Mouse (Mus musculus): ENCODE data around the gene Adamts4. TPM values are rescaled to one million over a fixed set of nuclear protein-coding genes. Genes with fewer than 3 reads are reported as not detected.

Adamts4 gene
- total RNA-seq, 2 experiments from 2014 or later = 15.1 to 15.5 TPM

DNA sequence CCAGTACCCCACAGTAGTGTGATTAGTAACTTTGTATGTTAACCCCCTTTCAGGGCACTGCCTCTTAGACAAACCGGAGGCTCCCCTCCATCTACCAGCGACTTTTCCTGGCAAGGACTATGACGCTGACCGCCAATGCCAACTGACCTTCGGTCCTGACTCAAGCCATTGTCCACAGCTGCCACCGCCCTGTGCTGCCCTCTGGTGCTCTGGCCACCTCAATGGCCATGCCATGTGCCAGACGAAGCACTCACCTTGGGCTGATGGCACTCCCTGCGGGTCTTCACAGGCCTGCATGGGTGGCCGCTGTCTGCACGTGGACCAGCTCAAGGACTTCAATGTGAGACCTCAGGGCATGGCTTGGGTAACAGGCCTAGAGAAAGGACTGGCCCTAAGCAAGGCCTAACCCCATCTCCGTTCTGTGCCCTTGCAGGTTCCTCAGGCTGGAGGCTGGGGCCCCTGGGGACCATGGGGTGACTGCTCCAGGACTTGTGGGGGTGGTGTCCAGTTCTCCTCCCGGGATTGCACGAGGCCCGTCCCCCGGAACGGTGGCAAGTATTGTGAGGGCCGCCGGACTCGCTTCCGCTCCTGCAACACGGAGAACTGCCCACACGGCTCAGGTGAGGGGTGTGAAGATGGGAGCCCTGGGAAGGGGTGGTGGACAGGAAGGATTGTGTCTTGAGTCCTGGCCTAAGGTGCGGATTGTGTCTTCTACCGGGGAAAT lies 6.0 kb downstream of the Adamts4 start:
- no peak for DNase-seq

DNA sequence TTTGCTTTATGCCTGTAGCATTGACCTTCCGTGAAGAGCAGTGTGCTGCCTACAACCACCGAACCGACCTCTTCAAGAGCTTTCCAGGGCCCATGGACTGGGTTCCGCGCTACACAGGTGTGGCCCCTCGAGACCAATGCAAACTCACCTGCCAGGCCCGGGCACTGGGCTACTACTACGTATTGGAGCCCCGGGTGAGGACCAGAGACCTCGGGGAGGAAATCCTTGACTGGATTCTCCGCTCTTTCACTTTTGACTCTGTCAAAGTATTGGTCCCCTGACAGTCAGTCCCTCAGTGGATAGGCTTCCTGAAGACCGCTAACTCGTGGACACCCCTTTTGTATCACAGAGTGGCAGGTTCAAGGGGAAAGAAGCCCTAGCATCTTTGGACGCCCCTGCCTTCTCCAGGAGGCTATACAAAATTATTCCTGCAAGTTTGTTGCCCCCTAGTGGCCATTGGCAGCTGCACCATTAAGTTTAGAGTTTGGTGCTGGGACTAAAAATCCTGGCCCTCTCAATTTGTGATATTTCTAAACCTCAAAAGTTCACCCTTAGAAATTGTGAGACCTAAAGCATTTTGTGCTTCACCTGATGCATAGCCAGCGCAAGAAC lies 6.8 kb downstream of the Adamts4 start:
- peak; percentile 52 to 53 for DNase-seq

- DNase-seq = no peak
These were observed 7.6 kb downstream of the Adamts4 start for GRCm38 (mm10) chr1:171257781-171258180.

DNA sequence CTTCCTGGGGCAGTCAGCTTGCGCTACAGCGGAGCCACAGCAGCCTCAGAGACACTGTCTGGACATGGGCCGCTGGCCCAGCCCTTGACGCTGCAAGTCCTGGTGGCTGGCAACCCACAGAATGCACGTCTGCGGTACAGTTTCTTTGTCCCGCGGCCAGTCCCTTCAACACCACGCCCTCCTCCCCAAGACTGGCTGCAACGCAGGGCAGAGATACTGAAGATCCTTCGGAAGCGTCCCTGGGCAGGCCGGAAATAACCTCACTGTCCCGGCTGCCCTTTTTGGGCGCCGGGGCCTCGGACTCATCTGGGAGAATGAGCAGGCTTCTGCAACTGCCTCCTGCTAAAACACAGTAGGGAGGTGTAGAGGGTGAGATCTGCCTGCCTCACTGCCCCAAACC lies 8.7 kb downstream of the Adamts4 start:
- DNase-seq = no peak

DNA sequence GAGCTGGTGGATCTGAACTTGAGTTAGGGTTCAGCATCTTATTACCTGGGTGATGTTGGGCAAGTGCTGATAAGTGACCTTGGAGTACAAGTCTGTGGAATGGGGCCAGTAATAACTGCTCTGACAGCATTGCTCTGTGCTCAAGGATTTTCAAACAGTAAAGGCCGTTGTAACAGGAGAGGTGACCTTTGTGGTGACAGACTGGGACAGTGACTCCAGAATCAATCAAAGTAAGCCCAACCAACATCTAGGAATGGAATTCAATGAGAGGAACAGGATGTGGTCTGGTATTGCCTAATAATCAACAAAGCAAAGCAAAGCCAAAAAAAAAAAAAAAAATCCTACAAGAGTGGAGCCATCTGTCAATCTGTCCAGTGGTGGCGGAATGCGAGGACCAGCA lies 10.1 kb downstream of the Adamts4 start:
- no peak for DNase-seq

- peak; percentile 85 to 86 for DNase-seq
These were observed 12.4 kb downstream of the Adamts4 start for GRCm38 (mm10) chr1:171262594-171263130.

DNA sequence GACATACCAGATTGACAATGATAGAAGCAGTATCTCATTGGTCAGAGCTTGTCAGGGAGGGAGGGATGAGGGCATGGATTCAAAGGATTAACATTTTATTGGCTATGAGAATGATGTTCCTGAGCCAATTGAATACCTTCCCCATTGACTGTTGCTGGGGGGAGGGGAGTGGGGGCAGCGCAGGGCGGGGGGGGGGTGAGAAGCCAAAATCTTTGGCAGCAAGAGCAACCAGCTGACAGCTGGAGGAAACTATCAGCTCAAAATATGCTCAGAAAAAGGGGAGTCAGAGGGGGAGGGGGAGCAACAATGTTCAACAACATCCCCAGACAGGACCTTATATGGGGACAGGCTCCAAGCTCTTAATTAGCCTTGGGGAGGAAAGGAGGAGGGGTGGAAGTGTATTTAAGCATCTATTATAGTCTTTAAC lies 13.0 kb downstream of the Adamts4 start:
- no peak for DNase-seq

GRCm38 (mm10) chr1:171263666-171264461 lies 13.6 kb downstream of the Adamts4 start:
- no peak for DNase-seq

DNA sequence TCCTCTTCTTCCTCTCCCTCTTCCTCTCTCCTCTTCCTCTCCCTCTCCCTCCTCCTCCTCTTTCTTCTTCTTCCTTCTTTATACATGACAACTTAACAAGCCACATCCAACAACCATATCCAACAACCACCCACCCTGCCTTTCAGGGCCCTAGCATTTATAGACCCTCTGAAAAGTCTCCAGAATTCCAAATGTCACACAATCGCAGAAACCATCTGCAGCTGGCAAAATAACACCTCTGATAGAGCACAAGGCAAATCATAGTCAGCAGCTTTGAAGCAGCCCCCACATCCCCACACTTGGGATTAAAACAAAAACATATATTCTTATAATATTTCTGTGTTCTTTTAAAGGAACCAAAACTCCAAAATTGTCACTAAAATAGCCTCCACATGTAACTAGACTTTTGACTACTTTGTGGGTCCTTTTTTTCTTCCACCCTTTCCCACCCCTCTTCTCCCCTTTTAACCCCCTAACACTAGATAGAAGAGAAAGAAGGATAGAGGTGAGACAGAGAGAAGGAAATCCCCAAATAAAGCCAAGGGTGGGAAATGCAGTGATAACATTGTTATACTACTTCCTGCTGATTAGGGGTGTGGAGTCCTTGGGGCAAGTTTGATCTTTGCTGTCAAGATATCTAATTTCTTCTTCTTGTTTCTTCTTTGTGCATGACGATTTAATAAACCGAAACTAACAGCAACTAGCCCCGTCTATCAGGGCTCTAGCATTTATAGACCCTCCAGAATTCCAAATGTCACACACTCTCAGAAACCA lies 15.9 kb downstream of the Adamts4 start:
- DNase-seq = no peak

DNA sequence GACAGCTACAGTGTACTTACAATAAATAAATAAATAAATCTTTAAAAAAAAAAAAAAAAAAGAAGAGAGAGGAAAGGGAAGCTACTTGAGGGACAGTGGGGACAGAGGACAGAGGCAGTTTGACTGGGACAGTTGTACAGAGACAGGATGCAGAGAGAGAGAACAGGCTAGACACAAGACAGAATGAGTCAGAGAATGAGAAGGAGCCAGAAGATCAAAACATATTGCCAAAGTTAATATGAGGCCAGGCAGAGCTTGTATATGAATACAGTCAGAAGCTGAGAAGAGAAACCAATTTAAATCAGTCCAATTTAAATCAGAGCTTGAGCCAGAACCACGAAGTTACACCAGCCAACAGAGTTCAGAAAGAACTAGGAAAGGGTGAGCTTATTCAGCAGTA lies 18.1 kb downstream of the Adamts4 start:
- DNase-seq = no peak

- DNase-seq = peak; percentile 95 to 96
These were observed 19.8 kb downstream of the Adamts4 start, which contains the start of gene B4galt3 for GRCm38 (mm10) chr1:171269848-171270572. TSS of gene B4galt3 (plus strand) at chr1:171270328.

DNA sequence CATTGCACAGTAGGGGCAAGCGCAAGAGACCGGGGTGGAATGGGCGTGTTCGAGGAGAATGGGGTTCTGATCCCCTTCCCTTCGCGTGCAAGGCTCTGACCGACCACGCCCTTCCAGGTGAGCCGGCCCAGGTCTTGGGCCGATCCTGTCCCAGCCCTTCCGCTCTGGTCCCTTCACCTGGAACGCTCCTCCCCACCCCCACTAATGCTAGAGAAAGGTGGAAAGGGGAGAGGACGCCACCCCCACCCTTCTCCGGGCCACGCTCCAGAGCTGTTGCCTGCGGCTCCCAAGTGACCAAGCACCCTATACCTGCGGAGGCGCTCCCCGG lies 20.3 kb downstream of the Adamts4 start:
- DNase-seq = no peak

DNA sequence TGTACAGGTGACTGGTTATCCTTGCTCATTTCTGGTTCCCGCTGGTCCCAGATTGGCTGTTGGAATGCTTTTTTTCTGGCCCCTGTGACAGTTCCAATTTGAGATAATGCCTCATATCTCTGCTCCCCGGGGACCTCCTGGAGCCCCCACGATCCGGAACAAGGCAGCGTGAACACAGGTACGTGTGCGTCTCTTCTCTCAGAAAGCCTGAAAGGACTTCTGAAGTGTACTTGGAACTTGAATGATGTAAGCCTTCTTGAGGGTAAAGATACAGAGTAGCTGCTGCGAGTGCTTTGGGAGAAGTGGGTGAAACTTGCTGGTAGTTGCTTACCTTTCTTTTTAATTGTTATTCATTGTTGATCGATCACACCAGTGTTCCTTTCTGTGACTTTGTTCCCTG lies 21.0 kb downstream of the Adamts4 start:
- DNase-seq = no peak

DNA sequence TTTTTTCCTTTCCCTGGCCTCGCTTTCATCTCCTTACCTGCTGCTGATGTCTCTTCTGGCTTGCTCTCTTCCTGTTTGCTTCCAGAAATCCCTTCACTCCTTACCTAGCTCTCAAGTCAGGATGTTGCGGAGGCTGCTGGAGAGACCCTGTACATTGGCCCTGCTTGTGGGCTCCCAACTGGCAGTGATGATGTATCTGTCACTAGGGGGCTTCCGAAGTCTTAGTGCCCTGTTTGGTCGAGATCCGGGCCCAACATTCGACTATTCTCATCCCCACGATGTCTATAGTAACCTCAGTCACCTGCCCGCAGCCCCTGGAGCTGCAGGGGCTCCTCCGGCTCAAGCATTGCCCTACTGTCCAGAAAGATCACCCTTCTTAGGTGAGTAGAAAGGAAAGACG lies 21.4 kb downstream of the Adamts4 start:
- DNase-seq = no peak

- no peak for DNase-seq
These were observed 21.9 kb downstream of the Adamts4 start for GRCm38 (mm10) chr1:171272086-171272485.

DNA sequence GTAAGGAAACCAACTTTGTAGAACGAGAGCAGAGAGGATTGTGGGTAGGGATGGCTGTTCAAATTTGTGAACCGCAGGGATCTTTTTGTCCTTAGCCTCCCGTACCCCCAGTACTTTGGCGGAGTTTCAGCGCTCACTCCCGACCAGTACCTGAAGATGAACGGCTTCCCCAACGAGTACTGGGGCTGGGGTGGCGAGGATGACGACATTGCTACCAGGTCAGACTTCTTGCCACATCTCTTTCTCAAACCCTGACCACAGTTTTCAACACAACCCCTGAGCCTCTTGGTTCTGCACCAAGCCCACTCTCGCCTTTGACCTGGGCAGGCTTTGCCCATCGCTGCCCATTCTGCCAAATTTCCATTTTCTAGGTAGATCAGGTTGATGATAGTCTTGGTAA lies 23.9 kb downstream of the Adamts4 start:
- DNase-seq = no peak

- no peak for DNase-seq
These were observed 25.0 kb downstream of the Adamts4 start for GRCm38 (mm10) chr1:171275144-171275734.

DNA sequence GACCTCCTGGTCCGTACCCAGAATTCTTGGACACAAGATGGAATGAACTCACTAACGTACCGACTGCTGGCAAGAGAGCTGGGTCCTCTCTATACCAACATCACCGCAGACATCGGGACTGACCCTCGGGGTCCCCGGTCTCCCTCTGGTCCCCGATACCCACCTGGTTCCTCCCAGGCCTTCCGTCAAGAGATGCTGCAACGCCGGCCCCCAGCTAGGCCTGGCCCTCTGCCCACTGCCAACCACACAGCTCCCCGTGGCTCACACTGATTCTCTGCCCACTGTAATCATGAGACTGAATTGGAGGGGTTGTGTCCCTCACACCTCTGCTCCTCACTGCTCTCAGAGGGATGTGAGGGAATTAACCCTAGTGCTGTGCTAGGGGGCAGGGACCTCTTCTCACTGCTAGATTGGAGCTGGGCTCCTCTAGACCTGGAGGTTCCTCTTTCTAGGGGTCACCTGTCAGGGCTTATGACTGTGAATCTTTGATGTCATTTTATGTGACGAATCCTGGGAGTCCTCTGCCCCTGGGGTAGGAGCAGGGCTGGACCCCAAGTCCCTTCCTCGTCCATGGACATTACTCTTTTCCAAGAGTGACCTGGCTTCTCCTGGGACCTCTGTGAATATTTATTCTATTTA lies 26.0 kb downstream of the Adamts4 start:
- DNase-seq = no peak

DNA sequence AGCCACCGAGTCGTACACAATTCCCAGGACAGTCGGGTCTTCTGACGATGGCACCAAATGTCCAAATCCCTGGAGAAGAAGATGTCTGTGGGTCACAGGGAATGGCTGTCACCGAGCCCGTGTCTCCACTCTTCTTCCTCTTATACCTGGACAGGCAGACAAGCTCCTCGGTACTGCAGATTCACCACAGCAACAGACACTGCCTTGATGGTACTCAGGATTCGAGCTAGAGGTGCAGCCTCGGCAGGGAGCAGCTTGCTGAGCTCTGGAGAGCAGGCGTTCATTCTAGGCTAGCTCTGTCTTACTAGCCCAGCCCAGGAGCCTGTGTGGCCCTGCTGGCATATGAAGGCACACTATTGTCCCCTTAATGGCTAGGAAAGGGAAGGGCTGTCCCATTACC lies 27.5 kb downstream of the Adamts4 start:
- no peak for DNase-seq

- DNase-seq = no peak
These were observed 28.2 kb downstream of the Adamts4 start for GRCm38 (mm10) chr1:171278436-171278835.
